Mouse (Mus musculus) MEL (cell line): Measurements from ENCODE around the gene Rprd1b. TPM values are rescaled to one million over a fixed set of nuclear protein-coding genes. Genes with fewer than 3 reads are reported as not detected.

Experiments
- DNase-seq: peaks from one replicate; pipeline ENCODE4 v3.0.0; 2011; ENCODE audit warnings: low read depth, low spot score
- H3K27ac ChIP-seq: 2 replicates; pipeline ENCODE4 v1.5.1; 2012; ENCODE audit warnings: low read depth, mild to moderate bottlenecking, control low read depth, low read length, moderate library complexity; ENCODE audit not compliant: control insufficient read depth
- H3K27me3 ChIP-seq, 2 experiments: fragments of 150-350 bp in 1 of 2; sonication (generic) in 1 of 2; 2 replicates each; pipeline ENCODE4 v1.6.1; 2012; ENCODE audit warnings: low read length in 2 of 2, mild to moderate bottlenecking in 2 of 2, improper control_type of control experiment in 1 of 2, moderate library complexity in 1 of 2; ENCODE audit not compliant: insufficient read depth in 2 of 2, control insufficient read depth in 1 of 2
- H3K36me3 ChIP-seq, 2 experiments: 2 replicates each; pipeline ENCODE4 v1.6.1; 2012 to 2014; ENCODE audit warnings: low read length in 2 of 2, improper control_type of control experiment in 1 of 2, inconsistent platforms in 1 of 2, mild to moderate bottlenecking in 1 of 2; ENCODE audit not compliant: insufficient read depth in 2 of 2, control insufficient read depth in 1 of 2
- H3K4me1 ChIP-seq, 2 experiments: fragments of 150-350 bp in 1 of 2; sonication (generic) in 1 of 2; 2 replicates each; pipeline ENCODE4 v1.6.1; 2012; ENCODE audit warnings: low read length in 2 of 2, improper control_type of control experiment in 1 of 2, mild to moderate bottlenecking in 1 of 2; ENCODE audit not compliant: insufficient read depth in 2 of 2, control insufficient read depth in 1 of 2
- H3K4me3 ChIP-seq, 2 experiments: fragments of 150-350 bp in 1 of 2; sonication (generic) in 1 of 2; 2 replicates each; pipeline ENCODE4 v1.5.1; 2012; ENCODE audit warnings: low read depth in 2 of 2, low read length in 2 of 2, mild to moderate bottlenecking in 2 of 2, moderate library complexity in 2 of 2, control low read depth in 1 of 2, improper control_type of control experiment in 1 of 2; ENCODE audit not compliant: control insufficient read depth in 1 of 2, insufficient read depth in 1 of 2
- H3K79me2 ChIP-seq: 2 replicates; pipeline ENCODE4 v1.6.1; 2012; ENCODE audit warnings: mild to moderate bottlenecking, low read length, moderate library complexity; ENCODE audit not compliant: control insufficient read depth, poor library complexity, insufficient read depth
- H3K9ac ChIP-seq: 2 replicates; pipeline ENCODE4 v1.6.1; 2012; ENCODE audit warnings: low read depth, mild to moderate bottlenecking, control low read depth, low read length, moderate library complexity; ENCODE audit not compliant: control insufficient read depth, poor library complexity, severe bottlenecking
- H3K9me3 ChIP-seq: fragments of 150-350 bp; sonication (generic); replicated peaks from 2 replicates; pipeline ENCODE4 v1.6.1; 2012; ENCODE audit warnings: mild to moderate bottlenecking, low read length, improper control_type of control experiment, moderate library complexity; ENCODE audit not compliant: insufficient read depth
- BHLHE40 ChIP-seq: IDR thresholded peaks from 2 replicates; pipeline ENCODE4 v1.6.1; 2012; ENCODE audit warnings: low read depth, mild to moderate bottlenecking, inconsistent platforms, low read length, improper control_type of control experiment, borderline replicate concordance
- GATA1 ChIP-seq: IDR thresholded peaks from 2 replicates; pipeline ENCODE4 v1.6.1; 2011; ENCODE audit warnings: low read depth, low read length, improper control_type of control experiment
- JUND ChIP-seq: IDR thresholded peaks from 2 replicates; pipeline ENCODE4 v1.6.1; 2011; ENCODE audit warnings: low read depth, mild to moderate bottlenecking, improper control_type of control experiment, low read length
- KAT2A ChIP-seq: conservative IDR thresholded peaks from 2 replicates; pipeline ENCODE4 v1.6.1; 2012; ENCODE audit warnings: low read depth, low read length, improper control_type of control experiment, inconsistent platforms
- MAZ ChIP-seq: IDR thresholded peaks from 2 replicates; pipeline ENCODE4 v1.6.1; 2012; ENCODE audit warnings: low read depth, mild to moderate bottlenecking, inconsistent platforms, low read length, improper control_type of control experiment
- MEF2A ChIP-seq: IDR thresholded peaks from 2 replicates; pipeline ENCODE4 v1.6.1; 2014; ENCODE audit warnings: low read depth, mild to moderate bottlenecking, inconsistent platforms, low read length, improper control_type of control experiment; ENCODE audit not compliant: poor library complexity, insufficient replicate concordance, severe bottlenecking; ENCODE audit errors: extremely low read depth
- NELFE ChIP-seq: IDR thresholded peaks from 2 replicates; pipeline ENCODE4 v1.6.1; 2011; ENCODE audit warnings: low read depth, low read length, improper control_type of control experiment
- POLR2A ChIP-seq, 2 experiments: IDR thresholded peaks; 2 replicates each; pipeline ENCODE4 v1.6.1; 2011 to 2012; ENCODE audit warnings: low read length in 2 of 2, mild to moderate bottlenecking in 2 of 2, control low read depth in 1 of 2, improper control_type of control experiment in 1 of 2, low read depth in 1 of 2, moderate library complexity in 1 of 2; ENCODE audit not compliant: control insufficient read depth in 1 of 2, insufficient read depth in 1 of 2, poor library complexity in 1 of 2
- POLR2AphosphoS2 ChIP-seq: IDR thresholded peaks from 2 replicates; pipeline ENCODE4 v1.6.1; 2011; ENCODE audit warnings: low read length, improper control_type of control experiment
- RCOR1 ChIP-seq: IDR thresholded peaks from 2 replicates; pipeline ENCODE4 v1.6.1; 2012; ENCODE audit warnings: low read depth, mild to moderate bottlenecking, inconsistent platforms, low read length, improper control_type of control experiment
- SMC3 ChIP-seq: IDR thresholded peaks from 2 replicates; pipeline ENCODE4 v1.6.1; 2011; ENCODE audit warnings: low read depth, low read length, improper control_type of control experiment
- TCF12 ChIP-seq: IDR thresholded peaks from 2 replicates; pipeline ENCODE4 v1.6.1; 2014; ENCODE audit warnings: low read depth, mild to moderate bottlenecking, inconsistent platforms, low read length, improper control_type of control experiment, moderate library complexity
- UBTF ChIP-seq: IDR thresholded peaks from 2 replicates; pipeline ENCODE4 v1.6.1; 2012; ENCODE audit warnings: low read depth, mild to moderate bottlenecking, inconsistent platforms, low read length, improper control_type of control experiment, moderate library complexity, borderline replicate concordance; ENCODE audit not compliant: insufficient read depth
- USF1 ChIP-seq: IDR thresholded peaks from 2 replicates; pipeline ENCODE4 v1.6.1; 2014; ENCODE audit warnings: low read depth, mild to moderate bottlenecking, inconsistent platforms, low read length, improper control_type of control experiment, moderate library complexity
- ZNF384 ChIP-seq: IDR thresholded peaks from 2 replicates; pipeline ENCODE4 v1.6.1; 2012; ENCODE audit warnings: low read depth, mild to moderate bottlenecking, inconsistent platforms, low read length, improper control_type of control experiment
- polyA plus RNA-seq, 2 experiments: library from polyadenylated mRNA; stranded (reverse) in 1 of 2; unstranded in 1 of 2; fragments of >175 nt in 1 of 2; fragments of >200 nt in 1 of 2; gene quantifications; 2 replicates each; pipeline versions ENCODE4 v1.2.1 to v1.2.4; 2012; ENCODE audit warnings: low replicate concordance in 2 of 2, low read depth in 1 of 2; ENCODE audit not compliant: insufficient read length in 2 of 2, insufficient read depth in 1 of 2, missing spikeins in 1 of 2
- total RNA-seq: library from RNA; depleted of rRNA; stranded (reverse); fragments of 300-350 nt; gene quantifications from 2 replicates; pipeline ENCODE4 v1.2.3, GENCODE M21; 2012

Gene Rprd1b
- total and polyA plus RNA-seq, 3 experiments, result 14.2 to 35.1 TPM; not detected in 1

DNA sequence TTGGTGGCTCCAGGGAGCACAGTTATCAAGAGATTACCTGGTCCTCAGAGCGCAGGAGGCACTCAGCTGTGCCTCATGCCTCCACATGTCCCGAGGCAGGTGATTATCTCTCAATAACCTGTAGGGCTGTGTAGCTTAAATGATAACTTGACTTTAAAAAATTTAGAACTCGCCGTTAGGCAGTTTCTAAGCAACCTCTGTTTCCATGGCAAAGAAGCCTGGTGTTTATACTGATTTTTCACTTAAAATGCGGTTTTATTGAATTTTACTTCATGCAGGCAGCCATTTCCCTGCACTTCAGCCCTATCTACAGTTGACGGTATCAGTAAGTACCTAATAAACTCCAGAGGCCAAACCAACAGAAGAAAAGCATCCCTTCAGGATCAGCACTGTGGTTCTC, 42.1 kb upstream of the Rprd1b start:
- no peaks in the 10 kb centered on the region; a peak in 1 of 4 replicates for H3K36me3 ChIP-seq

DNA sequence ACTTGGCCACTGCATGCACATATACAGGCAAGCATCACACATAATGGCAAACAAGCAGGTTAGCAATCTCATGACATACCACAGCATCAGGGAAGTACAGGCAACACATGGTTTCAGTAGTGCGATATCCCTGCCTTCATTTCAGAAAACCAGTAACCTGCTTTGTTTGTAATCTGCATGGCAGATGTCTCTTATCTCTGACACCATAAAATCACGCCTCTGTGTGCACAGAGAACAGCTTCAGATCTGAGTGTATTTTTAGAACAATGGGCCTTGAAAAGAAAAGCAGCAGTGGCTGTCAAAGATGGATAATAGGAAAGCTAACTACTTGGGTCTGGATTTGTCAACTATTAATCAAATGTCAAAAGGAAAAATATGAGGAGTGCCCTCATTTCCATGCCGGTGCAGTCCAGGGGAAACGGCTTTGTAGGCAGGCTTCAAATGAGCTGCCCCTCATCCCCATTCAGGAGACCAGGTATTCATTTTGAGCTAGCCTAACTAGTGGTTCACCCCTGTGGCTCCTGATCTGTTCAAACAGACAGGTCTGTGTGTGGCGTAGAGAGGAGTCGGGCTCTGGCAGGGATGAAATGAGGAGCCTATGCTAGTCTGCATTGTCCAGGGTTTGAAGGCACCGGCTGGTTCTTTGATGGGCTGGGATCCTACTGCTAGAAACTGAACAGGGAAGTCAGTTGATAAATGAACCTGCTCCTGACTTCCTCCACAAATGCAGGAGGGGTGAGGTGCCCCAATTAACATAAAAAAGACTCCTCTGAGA, 39.7 kb upstream of the Rprd1b start:
- Histone ChIP-seq H3K4me1 (no peaks in the 10 kb centered on the region), H3K36me3 (no peaks in the 10 kb centered on the region), H3K27me3 (no peaks in the 10 kb centered on the region), H3K4me3 (no peak overlapping the region), H3K27ac (no peak overlapping the region), H3K79me2 (no peaks in the 10 kb centered on the region), H3K9ac (no peak overlapping the region), H3K9me3 (no peaks in the 10 kb centered on the region)
- DNase-seq, result peak; percentile 11
- TF ChIP-seq NELFE, result no peak
- no peak for TF ChIP-seq POLR2AphosphoS2
- no peak for TF ChIP-seq TCF12
- 0 out of 2 replicates have a peak, but pooled peaks have one; percentile 14 for TF ChIP-seq GATA1
- 0 out of 2 replicates have a peak, but pooled peaks have one; percentile 46 for TF ChIP-seq RCOR1
- TF ChIP-seq UBTF, result no peak

More for the DNA sequence above, 42.1 kb upstream of the Rprd1b start:
- no peaks in the 10 kb centered on the region for H3K9me3 ChIP-seq
- no peaks in the 10 kb centered on the region for H3K27me3 ChIP-seq
- no peak overlapping the region for H3K4me3 ChIP-seq
- no peak for TF ChIP-seq USF1
- TF ChIP-seq POLR2A (IDR thresholded peaks at IDR 0.05; ENCODE audit: control insufficient read depth in 1 of 2, insufficient read depth in 1 of 2, low read depth in 1 of 2, low read length in 2 of 2, poor library complexity in 1 of 2), result no peak
- no peak for TF ChIP-seq JUND
- no peak for TF ChIP-seq MAZ
- no peak for TF ChIP-seq MEF2A
- TF ChIP-seq KAT2A, result no peak
- no peak for TF ChIP-seq TCF12
- no peak for TF ChIP-seq BHLHE40
- no peak for TF ChIP-seq ZNF384
- no peak for TF ChIP-seq SMC3
- H3K27ac ChIP-seq, result no peak overlapping the region
- no peak for DNase-seq
- H3K4me1 ChIP-seq, result no peaks in the 10 kb centered on the region
- no peaks in the 10 kb centered on the region for H3K79me2 ChIP-seq
- no peak overlapping the region for H3K9ac ChIP-seq
